Mouse (Mus musculus) bone marrow, adult 2 months (tissue): Measurements from ENCODE around the gene Flt1.

ENCODE experiments used
- CTCF ChIP-seq: fragments of 200-500 bp; IDR thresholded peaks from 2 replicates; pipeline ENCODE4 v1.5.1; 2011; ENCODE audit warnings: low read length, control low read depth; ENCODE audit not compliant: control insufficient read depth, insufficient read depth
- POLR2A ChIP-seq: fragments of 200-500 bp; IDR thresholded peaks from 2 replicates; pipeline ENCODE4 v1.6.1; 2011; ENCODE audit warnings: low read depth, mild to moderate bottlenecking, control low read depth, low read length, borderline replicate concordance; ENCODE audit not compliant: control insufficient read depth

DNA sequence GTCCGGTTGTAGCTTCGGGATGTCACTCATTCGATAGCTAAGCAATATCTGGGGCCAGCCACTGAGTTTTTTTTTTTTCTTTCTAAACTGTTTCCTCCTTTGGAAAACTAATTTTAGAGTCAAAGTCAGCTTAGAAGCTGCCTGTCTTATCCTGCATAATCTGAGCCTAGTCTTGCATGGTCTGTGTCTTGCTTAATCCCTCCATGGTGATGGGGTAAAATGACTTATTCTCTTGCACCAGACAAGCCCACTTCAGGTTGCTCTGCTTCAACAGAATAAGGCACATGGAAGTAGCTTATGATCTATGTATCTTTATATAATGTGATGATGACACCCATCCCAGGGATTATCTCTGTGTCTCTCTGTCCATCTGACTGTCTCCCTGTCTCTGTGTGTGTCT is 24.8 kb downstream of the Flt1 start:
- TF ChIP-seq CTCF (no peak), POLR2A (no peak)
